Mouse (Mus musculus): ENCODE results near the gene Serpinb1c. TPM values are rescaled to one million over a fixed set of nuclear protein-coding genes. Genes with fewer than 3 reads are reported as not detected.
A peak's percentile ranks its signal among the peaks of the same experiment; 100 is the strongest.

Gene Serpinb1c
- polyA plus RNA-seq, 1 experiment: not detected

DNA sequence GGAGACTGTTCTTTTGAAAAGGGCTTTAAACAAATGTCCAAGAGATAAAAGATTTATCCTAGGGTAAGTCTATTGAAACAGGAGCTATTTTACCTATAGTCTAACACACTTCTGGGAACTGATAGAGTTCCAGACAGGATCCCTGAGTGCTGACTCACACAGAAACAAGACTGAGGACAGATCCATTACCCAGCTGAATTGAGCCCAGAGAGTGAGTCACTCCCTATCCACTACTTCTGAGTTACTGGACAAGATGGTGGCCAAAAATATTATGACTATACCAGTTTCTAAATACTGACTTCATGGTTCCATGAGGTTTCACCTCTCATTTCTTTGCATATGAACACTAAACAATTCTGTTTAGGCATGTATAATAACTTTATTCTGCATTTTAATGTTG lies 51.8 kb downstream of the Serpinb1c start:
- no peak overlapping the region for H3K27ac ChIP-seq (ENCODE audit: control insufficient read depth, insufficient read depth, low read length)
- H3K36me3 ChIP-seq (ENCODE audit: control insufficient read depth, insufficient read depth, low read length): no peaks in the 10 kb centered on the region
- no peaks in the 10 kb centered on the region for H3K27me3 ChIP-seq (ENCODE audit: control insufficient read depth, insufficient read depth, low read length)
- H3K4me1 ChIP-seq (replicated peaks; ENCODE audit: control insufficient read depth, insufficient read depth, low read length): peaks cover 6% of the 10 kb centered on the region; the same call in 1 of the 2 replicates
- H3K4me3 ChIP-seq (ENCODE audit: control insufficient read depth, insufficient read depth, low read length): no peak overlapping the region
- TF ChIP-seq POLR2A (IDR thresholded peaks at IDR 0.05; ENCODE audit: control insufficient read depth, extremely low read depth, insufficient read depth, low read length, poor library complexity): no peak
- no peak for TF ChIP-seq CTCF (IDR thresholded peaks at IDR 0.05; ENCODE audit: borderline replicate concordance, control insufficient read depth, extremely low read depth, insufficient read depth, low read length, poor library complexity)
- no peak for DNase-seq

DNA sequence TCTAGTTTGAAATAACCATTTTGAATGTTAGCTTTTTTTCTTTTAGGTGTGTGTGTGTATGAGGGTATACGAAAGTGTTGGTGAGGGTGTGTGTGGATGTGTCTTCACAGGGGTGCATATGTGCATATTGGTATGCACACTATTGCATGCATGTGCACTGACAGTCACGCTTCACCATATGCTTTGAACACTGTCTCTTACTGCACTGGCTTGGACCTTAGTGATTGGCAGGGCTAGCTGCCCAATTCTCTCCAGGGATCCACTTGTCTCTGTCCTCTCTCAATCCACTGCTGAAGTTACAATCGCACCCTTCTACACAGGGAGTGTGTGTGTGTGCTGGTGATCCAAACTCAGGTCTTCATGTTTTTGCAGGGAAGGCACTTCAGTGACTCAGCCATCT lies 56.7 kb downstream of the Serpinb1c start:
- H3K27me3 ChIP-seq (ENCODE audit: control insufficient read depth, insufficient read depth, low read length): no peaks in the 10 kb centered on the region
- no peak overlapping the region for H3K4me3 ChIP-seq (ENCODE audit: control insufficient read depth, insufficient read depth, low read length)
- 93% methylated on average over 3 of the region's 3 CpGs for WGBS
- no peak for DNase-seq
- H3K27ac ChIP-seq (ENCODE audit: control insufficient read depth, insufficient read depth, low read length): no peak overlapping the region
- no peaks in the 10 kb centered on the region for H3K4me1 ChIP-seq (replicated peaks; ENCODE audit: control insufficient read depth, insufficient read depth, low read length)
- TF ChIP-seq CTCF (IDR thresholded peaks at IDR 0.05; ENCODE audit: borderline replicate concordance, control insufficient read depth, extremely low read depth, insufficient read depth, low read length, poor library complexity): no peak
- no peaks in the 10 kb centered on the region for H3K36me3 ChIP-seq (ENCODE audit: control insufficient read depth, insufficient read depth, low read length)

DNA sequence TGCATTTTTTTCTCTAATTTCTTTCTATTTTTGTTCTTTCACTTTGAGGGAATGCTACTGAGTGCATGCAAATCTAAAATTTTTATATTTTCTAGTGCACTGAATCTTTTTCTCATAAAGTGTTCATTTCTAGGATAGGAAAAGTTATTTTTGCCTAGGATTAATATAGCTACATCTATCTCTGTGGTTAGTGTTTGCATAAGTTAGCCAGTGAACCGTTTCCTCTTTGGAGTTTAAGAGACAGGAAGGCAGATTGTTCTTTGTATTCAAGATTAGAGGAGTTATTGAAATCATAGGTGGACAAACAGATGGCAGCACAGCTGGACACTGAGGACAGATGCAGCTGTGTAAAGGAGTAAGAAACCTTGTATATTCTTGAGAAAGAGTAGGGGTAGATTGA lies 58.7 kb downstream of the Serpinb1c start:
- no peak for TF ChIP-seq POLR2A (IDR thresholded peaks at IDR 0.05; ENCODE audit: control insufficient read depth, extremely low read depth, insufficient read depth, low read length, poor library complexity)
- Histone ChIP-seq H3K36me3 (ENCODE audit: control insufficient read depth, insufficient read depth, low read length) (no peaks in the 10 kb centered on the region), H3K27ac (ENCODE audit: control insufficient read depth, insufficient read depth, low read length) (no peak overlapping the region), H3K4me3 (ENCODE audit: control insufficient read depth, insufficient read depth, low read length) (no peak overlapping the region), H3K27me3 (ENCODE audit: control insufficient read depth, insufficient read depth, low read length) (no peaks in the 10 kb centered on the region), H3K4me1 (replicated peaks; ENCODE audit: control insufficient read depth, insufficient read depth, low read length) (peaks cover 2% of the 10 kb centered on the region; the same call in 1 of the 2 replicates)
- no peak for DNase-seq
- 9% methylated on average over 1 of the region's 1 CpGs for WGBS

DNA sequence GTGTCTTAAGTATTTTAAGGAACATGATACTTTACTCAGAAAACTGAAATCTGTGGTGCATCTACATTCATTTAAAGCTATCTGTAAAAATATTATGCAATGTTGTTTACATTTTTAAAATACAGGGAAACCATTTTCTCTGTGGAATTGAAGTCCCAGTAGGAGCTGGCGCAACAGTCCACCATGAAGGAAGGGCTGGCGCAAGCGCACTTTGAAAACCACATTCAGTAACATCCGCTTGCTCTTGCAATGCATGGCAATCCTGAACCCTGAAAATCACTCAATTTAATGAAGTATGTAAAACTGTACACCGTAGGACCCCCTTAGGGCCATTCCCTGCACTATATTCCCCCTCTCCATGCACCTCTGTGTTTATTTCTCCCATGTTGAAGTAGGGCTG lies 63.5 kb downstream of the Serpinb1c start:
- H3K4me1 ChIP-seq (replicated peaks; ENCODE audit: control insufficient read depth, insufficient read depth, low read length): peaks cover 17% of the 10 kb centered on the region
- no peaks in the 10 kb centered on the region for H3K27me3 ChIP-seq (ENCODE audit: control insufficient read depth, insufficient read depth, low read length)

DNA sequence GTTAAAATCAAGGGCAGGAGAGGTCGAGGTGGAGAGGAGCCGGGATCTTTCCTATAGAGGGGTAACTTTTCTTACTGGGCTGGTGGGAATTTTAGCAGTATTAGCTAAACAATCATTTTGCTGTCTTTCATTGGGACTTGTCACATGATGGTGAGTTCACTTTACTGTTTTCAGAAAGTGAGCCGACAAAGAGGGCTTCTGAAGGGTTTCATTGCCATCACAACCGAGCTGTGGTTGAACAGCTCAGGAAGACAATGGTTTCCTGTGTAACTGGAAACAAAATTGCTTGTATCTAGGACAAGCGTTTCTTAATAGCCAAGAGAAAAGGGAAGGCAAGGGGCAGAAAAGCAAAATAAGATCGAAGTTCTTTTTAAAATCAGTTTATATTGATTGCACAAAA lies 64.8 kb downstream of the Serpinb1c start:
- no peak overlapping the region for H3K27ac ChIP-seq (ENCODE audit: control insufficient read depth, insufficient read depth, low read length)
- peaks cover 17% of the 10 kb centered on the region for H3K4me1 ChIP-seq (replicated peaks; ENCODE audit: control insufficient read depth, insufficient read depth, low read length)
- TF ChIP-seq POLR2A (IDR thresholded peaks at IDR 0.05; ENCODE audit: control insufficient read depth, extremely low read depth, insufficient read depth, low read length, poor library complexity): no peak
- TF ChIP-seq CTCF (IDR thresholded peaks at IDR 0.05; ENCODE audit: borderline replicate concordance, control insufficient read depth, extremely low read depth, insufficient read depth, low read length, poor library complexity): no peak

More for the DNA sequence above, 63.5 kb downstream of the Serpinb1c start:
- Histone ChIP-seq H3K36me3 (ENCODE audit: control insufficient read depth, insufficient read depth, low read length) (no peaks in the 10 kb centered on the region), H3K4me3 (ENCODE audit: control insufficient read depth, insufficient read depth, low read length) (no peak overlapping the region), H3K27ac (ENCODE audit: control insufficient read depth, insufficient read depth, low read length) (no peak overlapping the region)
- TF ChIP-seq POLR2A (IDR thresholded peaks at IDR 0.05; ENCODE audit: control insufficient read depth, extremely low read depth, insufficient read depth, low read length, poor library complexity) (no peak), CTCF (IDR thresholded peaks at IDR 0.05; ENCODE audit: borderline replicate concordance, control insufficient read depth, extremely low read depth, insufficient read depth, low read length, poor library complexity) (no peak)
- WGBS: 86% methylated on average over 5 of the region's 5 CpGs
- no peak for DNase-seq

DNA sequence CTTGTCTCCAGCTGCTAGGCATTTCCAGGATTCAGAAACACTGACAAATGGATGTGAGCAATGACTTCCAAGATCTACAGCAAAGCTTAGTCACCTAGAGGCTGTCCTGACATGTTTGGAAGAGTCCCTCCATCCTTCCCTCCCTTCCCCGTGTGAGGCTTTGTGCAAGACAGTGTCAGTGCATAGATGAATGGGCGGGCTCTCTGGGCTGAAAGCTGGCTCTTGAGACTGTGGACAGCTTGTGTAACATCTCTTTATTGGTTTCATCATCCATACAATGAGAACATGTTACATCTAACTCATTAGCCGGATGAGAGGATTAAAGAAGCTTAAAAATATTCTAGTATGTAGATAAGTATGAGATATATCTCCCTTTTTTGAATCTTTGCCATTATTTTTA lies 65.2 kb downstream of the Serpinb1c start:
- TF ChIP-seq CTCF (IDR thresholded peaks at IDR 0.05; ENCODE audit: borderline replicate concordance, control insufficient read depth, extremely low read depth, insufficient read depth, low read length, poor library complexity): no peak
- TF ChIP-seq POLR2A (IDR thresholded peaks at IDR 0.05; ENCODE audit: control insufficient read depth, extremely low read depth, insufficient read depth, low read length, poor library complexity): no peak
- H3K36me3 ChIP-seq (ENCODE audit: control insufficient read depth, insufficient read depth, low read length): no peaks in the 10 kb centered on the region
- H3K4me3 ChIP-seq (ENCODE audit: control insufficient read depth, insufficient read depth, low read length): no peak overlapping the region
- 35% methylated on average over 3 of the region's 3 CpGs for WGBS
- H3K4me1 ChIP-seq (replicated peaks; ENCODE audit: control insufficient read depth, insufficient read depth, low read length): peaks cover 17% of the 10 kb centered on the region
- no peaks in the 10 kb centered on the region for H3K27me3 ChIP-seq (ENCODE audit: control insufficient read depth, insufficient read depth, low read length)
- H3K27ac ChIP-seq (ENCODE audit: control insufficient read depth, insufficient read depth, low read length): no peak overlapping the region
- no peak for DNase-seq

More for the DNA sequence above, 64.8 kb downstream of the Serpinb1c start:
- Histone ChIP-seq H3K36me3 (ENCODE audit: control insufficient read depth, insufficient read depth, low read length) (no peaks in the 10 kb centered on the region), H3K27me3 (ENCODE audit: control insufficient read depth, insufficient read depth, low read length) (no peaks in the 10 kb centered on the region), H3K4me3 (ENCODE audit: control insufficient read depth, insufficient read depth, low read length) (no peak overlapping the region)
- peak; percentile 15 for DNase-seq
- 10% methylated on average over 6 of the region's 6 CpGs for WGBS

DNA sequence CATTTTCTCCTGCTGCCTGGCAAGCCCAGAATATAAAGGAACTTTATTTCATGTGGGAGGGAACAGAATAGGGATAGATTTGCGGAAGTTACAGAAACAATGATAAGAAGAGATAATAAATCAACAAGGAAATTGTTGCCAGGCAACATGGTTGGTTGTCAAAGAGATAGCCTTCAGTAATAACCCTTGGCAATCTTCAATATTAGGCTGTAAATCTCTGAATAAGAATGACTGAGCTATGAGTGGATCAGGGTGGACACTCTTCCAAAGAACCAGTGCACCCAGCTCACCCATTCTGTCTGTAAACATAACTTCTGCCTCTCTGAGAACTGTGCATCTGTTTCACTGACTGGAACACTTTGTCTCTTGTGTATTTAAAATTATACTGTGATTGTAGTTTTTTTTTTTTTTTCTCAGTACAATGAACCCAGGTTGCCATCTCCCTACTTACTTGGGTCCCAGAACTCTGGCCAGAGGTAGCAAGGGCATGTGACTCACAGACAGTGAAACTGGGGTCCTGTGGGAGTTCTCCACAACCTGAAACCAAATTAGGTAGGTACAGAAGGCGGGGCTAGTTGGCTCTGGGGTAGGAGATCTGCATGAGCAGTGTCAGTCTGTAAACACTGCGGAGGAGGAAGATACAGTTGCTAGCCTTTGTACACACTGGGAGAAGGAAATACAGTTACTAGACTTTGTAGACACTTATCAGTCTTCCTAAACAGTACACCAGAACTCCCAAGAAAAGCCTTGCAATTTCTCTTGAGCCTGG lies 66.3 kb downstream of the Serpinb1c start:
- H3K27me3 ChIP-seq (ENCODE audit: control insufficient read depth, insufficient read depth, low read length): no peaks in the 10 kb centered on the region
- H3K4me1 ChIP-seq (replicated peaks; ENCODE audit: control insufficient read depth, insufficient read depth, low read length): peaks cover 17% of the 10 kb centered on the region
- H3K4me3 ChIP-seq (ENCODE audit: control insufficient read depth, insufficient read depth, low read length): no peak overlapping the region
- no peaks in the 10 kb centered on the region for H3K36me3 ChIP-seq (ENCODE audit: control insufficient read depth, insufficient read depth, low read length)
- no peak for TF ChIP-seq POLR2A (IDR thresholded peaks at IDR 0.05; ENCODE audit: control insufficient read depth, extremely low read depth, insufficient read depth, low read length, poor library complexity)
- no peak for TF ChIP-seq CTCF (IDR thresholded peaks at IDR 0.05; ENCODE audit: borderline replicate concordance, control insufficient read depth, extremely low read depth, insufficient read depth, low read length, poor library complexity)
- DNase-seq: no peak
- H3K27ac ChIP-seq (ENCODE audit: control insufficient read depth, insufficient read depth, low read length): no peak overlapping the region; the same call in 1 of the 2 replicates
- WGBS: 83% methylated on average over 3 of the region's 3 CpGs

Other genes with a start within 250 kb of the Serpinb1c start
- gene Mylk4, start 114.3 kb downstream of the Serpinb1c start, polyA plus RNA-seq (2012; rRNA removed): 0.68 and 2.2 TPM in 2 replicates
- gene Wrnip1, start 96.2 kb downstream of the Serpinb1c start, polyA plus RNA-seq (2012; rRNA removed): 61.7 and 62.1 TPM in 2 replicates
- gene D930007J09Rik, start 95.4 kb downstream of the Serpinb1c start, polyA plus RNA-seq (2012; rRNA removed): not detected in 2 replicates
- gene Serpinb1a, start 47.0 kb downstream of the Serpinb1c start, polyA plus RNA-seq (2012; rRNA removed): 11.6 and 14.0 TPM in 2 replicates
- gene Serpinb6b, start 67.0 kb upstream of the Serpinb1c start, polyA plus RNA-seq (2012; rRNA removed): 11.9 and 15.9 TPM in 2 replicates
- 8.6 and 11.4 TPM in 2 replicates for gene Serpinb9, start 105.0 kb upstream of the Serpinb1c start, polyA plus RNA-seq (2012; rRNA removed)
- gene Serpinb9b, start 129.2 kb upstream of the Serpinb1c start, polyA plus RNA-seq (2012; rRNA removed): 0.32 and 0.34 TPM in 2 replicates
- 0.09 and 0.22 TPM in 2 replicates for gene Serpinb1b, start 180.4 kb upstream of the Serpinb1c start, polyA plus RNA-seq (2012; rRNA removed)

All from thymus, adult 2 months (tissue).